Mouse (Mus musculus) brown adipose tissue, adult 24 weeks (tissue): Measurements from ENCODE around the gene Cyb5rl. TPM values are rescaled to one million over a fixed set of nuclear protein-coding genes. Genes with fewer than 3 reads are reported as not detected.

Experiments
- polyA plus RNA-seq: library from polyadenylated mRNA; stranded (reverse); fragments of >200 nt; gene quantifications from 2 replicates; pipeline ENCODE4 v1.2.4, GENCODE M21; 2012; ENCODE audit not compliant: missing spikeins, insufficient read depth, insufficient read length

Cyb5rl gene
- polyA plus RNA-seq, 1 experiment = 12.3 TPM

Other genes with a start within 250 kb of the Cyb5rl start
- gene Ssbp3, start 156.3 kb upstream of the Cyb5rl start, polyA plus RNA-seq = 31.3 and 36.4 TPM in 2 replicates
- gene Mrpl37, start 120 bp upstream of the Cyb5rl start, polyA plus RNA-seq = 104 and 107 TPM in 2 replicates
- not detected in 2 replicates for gene Cdcp2, start 29.9 kb downstream of the Cyb5rl start, polyA plus RNA-seq
- gene Tmem59, start 111.4 kb downstream of the Cyb5rl start, polyA plus RNA-seq = 210 and 225 TPM in 2 replicates
- 15.9 and 18.4 TPM in 2 replicates for gene Tceanc2, start 112.1 kb downstream of the Cyb5rl start, polyA plus RNA-seq
- gene Ldlrad1, start 142.2 kb downstream of the Cyb5rl start, polyA plus RNA-seq = not detected in 2 replicates
- 6.9 and 9.2 TPM in 2 replicates for gene Lrrc42, start 186.5 kb downstream of the Cyb5rl start, polyA plus RNA-seq
- gene Hspb11, start 186.6 kb downstream of the Cyb5rl start, polyA plus RNA-seq = 30.9 and 58.4 TPM in 2 replicates
- gene Dio1, start 240.2 kb downstream of the Cyb5rl start, polyA plus RNA-seq = not detected in 2 replicates
- 43.6 and 53.2 TPM in 2 replicates for gene Yipf1, start 247.4 kb downstream of the Cyb5rl start, polyA plus RNA-seq